Mouse (Mus musculus): ENCODE results near the gene Vps37b. TPM values are rescaled to one million over a fixed set of nuclear protein-coding genes. Genes with fewer than 3 reads are reported as not detected.

Vps37b gene
- polyA plus RNA-seq, 1 experiment from 2014 or later, result 30.7 TPM

DNA sequence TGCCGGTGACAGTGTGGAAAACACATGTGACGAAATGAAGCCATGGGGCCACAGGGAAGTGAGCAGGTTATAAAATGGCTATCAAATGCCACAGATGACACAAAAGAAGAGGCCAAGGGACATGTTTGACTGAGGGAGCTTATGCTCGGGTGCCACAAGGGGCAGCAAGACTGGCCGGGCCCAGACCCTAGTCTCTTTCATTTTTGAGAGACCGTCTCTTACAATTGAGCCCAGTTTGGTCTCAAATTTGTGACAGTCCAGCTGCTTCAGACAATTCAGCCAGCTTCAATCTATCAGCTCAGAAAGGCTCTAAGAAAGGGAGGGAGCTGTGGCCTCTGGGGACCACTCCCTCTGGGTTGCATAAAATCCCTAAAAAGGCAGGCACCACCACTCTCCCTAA is 5.5 kb downstream of the Vps37b start:
- WGBS, result 83% methylated on average over 5 of the region's 5 CpGs
- no peaks in the 10 kb centered on the region for H3K36me3 ChIP-seq (ENCODE audit: insufficient read depth, low read length)
- peak overlapping the region; percentile 23; the same call in 1 of the 2 replicates for H3K9ac ChIP-seq (ENCODE audit: low read depth, low read length)
- no peak for ATAC-seq (replicated peaks; ENCODE audit: low FRiP score, low read depth)
- H3K4me3 ChIP-seq (replicated peaks; ENCODE audit: low read depth, low read length), result no peak overlapping the region
- peak overlapping the region; percentile 62 for H3K27ac ChIP-seq
- no peak for TF ChIP-seq CTCF (IDR thresholded peaks at IDR 0.05; ENCODE audit: low read depth)
- H3K4me2 ChIP-seq (ENCODE audit: low read length), result no peak overlapping the region
- no peaks in the 10 kb centered on the region for H3K9me3 ChIP-seq (replicated peaks; ENCODE audit: low read length)
- H3K27me3 ChIP-seq (ENCODE audit: insufficient read depth, low read length), result no peaks in the 10 kb centered on the region
- peaks cover 42% of the 10 kb centered on the region for H3K4me1 ChIP-seq (replicated peaks; ENCODE audit: insufficient read depth, low read length)
- no peak for DNase-seq (ENCODE audit: low spot score)

DNA sequence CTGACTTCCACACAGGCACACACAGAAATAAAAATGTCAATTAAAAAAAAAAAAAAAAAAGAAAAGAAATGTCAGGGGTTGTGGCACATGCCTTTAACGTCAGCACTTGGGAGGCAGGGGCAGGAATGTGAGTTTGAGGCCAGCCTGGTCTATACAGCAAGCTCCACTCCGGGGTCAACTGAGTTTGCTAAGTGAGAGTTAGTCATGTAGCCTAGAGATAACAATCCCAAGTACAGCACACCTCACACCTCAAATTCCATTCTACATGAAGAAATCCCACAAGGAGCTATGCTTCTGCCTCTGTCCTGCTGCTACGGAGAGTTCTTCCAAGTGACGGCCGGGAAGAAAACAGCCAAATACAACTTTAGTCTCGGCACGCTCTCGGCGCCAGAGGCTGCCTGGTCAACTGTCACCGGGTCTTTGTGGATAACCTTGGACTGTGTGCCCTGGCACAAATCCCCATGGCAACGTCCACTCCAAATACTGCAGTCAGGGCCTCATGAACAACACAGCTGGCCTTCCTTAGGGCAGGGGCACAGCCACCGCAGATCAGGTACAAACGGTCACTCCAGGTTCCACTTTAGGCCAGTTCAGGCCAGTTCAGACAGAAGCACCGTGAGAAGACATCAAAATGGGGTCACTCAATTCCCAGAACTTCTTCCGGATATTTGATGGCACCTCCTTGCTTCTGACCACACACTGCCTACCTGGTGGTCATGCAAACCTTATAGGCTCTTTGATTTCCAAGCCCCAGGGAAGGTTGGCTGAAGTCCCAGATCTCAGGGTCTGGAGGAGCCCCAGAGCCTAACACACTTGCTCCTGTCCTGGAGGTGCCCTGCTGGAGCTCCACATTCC is 6.3 kb downstream of the Vps37b start:
- TF ChIP-seq CTCF (IDR thresholded peaks at IDR 0.05; ENCODE audit: low read depth), result no peak
- peak overlapping the region; percentile 23; the same call in 1 of the 2 replicates for H3K9ac ChIP-seq (ENCODE audit: low read depth, low read length)
- no peaks in the 10 kb centered on the region for H3K9me3 ChIP-seq (replicated peaks; ENCODE audit: low read length)
- DNase-seq (ENCODE audit: low spot score), result no peak
- H3K36me3 ChIP-seq (ENCODE audit: insufficient read depth, low read length), result no peaks in the 10 kb centered on the region
- H3K4me1 ChIP-seq (replicated peaks; ENCODE audit: insufficient read depth, low read length), result peaks cover 42% of the 10 kb centered on the region
- H3K4me2 ChIP-seq (ENCODE audit: low read length), result no peak overlapping the region
- no peaks in the 10 kb centered on the region for H3K27me3 ChIP-seq (ENCODE audit: insufficient read depth, low read length)
- peak; percentile 85 for ATAC-seq (replicated peaks; ENCODE audit: low FRiP score, low read depth)
- 61% methylated on average over 15 of the region's 15 CpGs for WGBS
- H3K4me3 ChIP-seq (replicated peaks; ENCODE audit: low read depth, low read length), result no peak overlapping the region
- peak overlapping the region; percentile 62 for H3K27ac ChIP-seq

DNA sequence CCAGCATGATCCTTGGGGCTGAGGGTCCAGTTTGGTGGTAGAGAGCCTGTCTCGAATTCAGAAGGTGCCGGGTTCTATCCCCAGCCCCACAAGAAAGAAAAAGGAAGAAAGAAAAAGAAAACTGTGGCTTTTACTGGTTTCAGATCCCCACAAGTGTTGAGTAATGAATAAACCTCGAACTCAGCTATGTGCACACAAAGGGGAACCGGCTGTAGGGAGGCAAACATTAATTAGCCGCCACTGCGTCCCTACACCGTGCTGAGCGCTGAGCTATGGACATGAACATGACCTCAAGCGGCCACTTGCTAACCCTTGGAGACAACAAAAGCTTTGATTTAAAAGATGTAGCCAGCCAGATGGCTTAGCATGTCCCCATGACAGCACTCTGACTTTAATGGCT is 6.9 kb downstream of the Vps37b start:
- no peaks in the 10 kb centered on the region for H3K36me3 ChIP-seq (ENCODE audit: insufficient read depth, low read length)
- peak overlapping the region; percentile 62 for H3K27ac ChIP-seq
- ATAC-seq (replicated peaks; ENCODE audit: low FRiP score, low read depth) (no peak), DNase-seq (ENCODE audit: low spot score) (no peak)
- TF ChIP-seq CTCF (IDR thresholded peaks at IDR 0.05; ENCODE audit: low read depth), result no peak
- H3K4me2 ChIP-seq (ENCODE audit: low read length), result no peak overlapping the region
- peaks cover 38% of the 10 kb centered on the region for H3K4me1 ChIP-seq (replicated peaks; ENCODE audit: insufficient read depth, low read length)
- no peak overlapping the region for H3K4me3 ChIP-seq (replicated peaks; ENCODE audit: low read depth, low read length)
- no peaks in the 10 kb centered on the region for H3K9me3 ChIP-seq (replicated peaks; ENCODE audit: low read length)
- WGBS, result 39% methylated on average over 9 of the region's 9 CpGs
- no peak overlapping the region for H3K9ac ChIP-seq (ENCODE audit: low read depth, low read length)
- H3K27me3 ChIP-seq (ENCODE audit: insufficient read depth, low read length), result no peaks in the 10 kb centered on the region

DNA sequence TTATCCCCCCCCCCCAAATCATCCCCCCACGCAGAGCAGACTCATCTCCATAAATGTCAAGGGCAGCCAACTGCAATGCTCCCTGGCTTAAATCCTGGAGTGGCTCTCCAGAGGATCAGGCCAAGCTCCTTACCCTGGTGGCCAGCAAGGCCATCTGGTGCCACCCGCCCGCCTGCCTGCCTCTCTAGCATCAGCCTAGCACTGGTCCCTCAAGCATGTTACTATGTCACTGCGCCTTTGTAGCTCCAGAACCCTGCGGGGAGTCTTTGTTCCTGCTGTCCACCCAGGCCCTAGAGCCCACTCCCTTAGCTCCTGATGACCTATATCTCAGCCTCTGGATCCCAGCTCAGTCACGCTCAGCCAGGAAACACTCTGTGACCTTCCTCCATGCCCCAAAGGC is 7.4 kb downstream of the Vps37b start:
- no peak overlapping the region for H3K9ac ChIP-seq (ENCODE audit: low read depth, low read length)
- H3K27me3 ChIP-seq (ENCODE audit: insufficient read depth, low read length), result no peaks in the 10 kb centered on the region
- H3K4me1 ChIP-seq (replicated peaks; ENCODE audit: insufficient read depth, low read length), result peaks cover 34% of the 10 kb centered on the region
- H3K9me3 ChIP-seq (replicated peaks; ENCODE audit: low read length), result no peaks in the 10 kb centered on the region
- 61% methylated on average over 6 of the region's 6 CpGs for WGBS
- ATAC-seq (replicated peaks; ENCODE audit: low FRiP score, low read depth), result no peak
- peak overlapping the region; percentile 62 for H3K27ac ChIP-seq
- no peak for TF ChIP-seq CTCF (IDR thresholded peaks at IDR 0.05; ENCODE audit: low read depth)
- DNase-seq (ENCODE audit: low spot score), result no peak
- no peak overlapping the region for H3K4me3 ChIP-seq (replicated peaks; ENCODE audit: low read depth, low read length)
- H3K4me2 ChIP-seq (ENCODE audit: low read length), result no peak overlapping the region
- no peaks in the 10 kb centered on the region for H3K36me3 ChIP-seq (ENCODE audit: insufficient read depth, low read length)

DNA sequence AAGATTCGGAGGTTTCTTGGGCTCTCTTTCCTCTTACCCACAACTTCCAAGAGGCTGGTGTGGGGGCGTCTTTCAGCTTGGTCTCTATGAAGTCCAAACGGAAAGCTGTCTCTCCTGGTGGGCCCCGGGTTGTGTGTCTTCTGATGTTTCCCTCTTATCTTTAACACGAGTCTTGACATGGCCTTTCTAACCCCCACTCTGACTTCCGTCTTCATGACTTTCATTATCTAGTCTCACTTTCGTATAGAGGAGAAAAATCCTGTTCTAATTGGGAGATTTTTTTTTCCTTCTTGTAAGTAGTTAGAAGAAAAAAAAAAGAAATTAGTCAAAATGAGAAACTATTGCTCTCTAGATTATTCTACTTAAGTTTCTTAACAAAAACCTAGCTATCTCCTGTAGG is 9.7 kb downstream of the Vps37b start:
- no peak overlapping the region for H3K4me3 ChIP-seq (replicated peaks; ENCODE audit: low read depth, low read length)
- 75% methylated on average over 7 of the region's 7 CpGs for WGBS
- H3K4me2 ChIP-seq (ENCODE audit: low read length), result no peak overlapping the region
- no peak for DNase-seq (ENCODE audit: low spot score)
- H3K9ac ChIP-seq (ENCODE audit: low read depth, low read length), result no peak overlapping the region
- H3K4me1 ChIP-seq (replicated peaks; ENCODE audit: insufficient read depth, low read length), result peaks cover 32% of the 10 kb centered on the region; the same call in 1 of the 2 replicates
- TF ChIP-seq CTCF (IDR thresholded peaks at IDR 0.05; ENCODE audit: low read depth), result no peak
- H3K36me3 ChIP-seq (ENCODE audit: insufficient read depth, low read length), result no peaks in the 10 kb centered on the region
- H3K27ac ChIP-seq, result no peak overlapping the region
- ATAC-seq (replicated peaks; ENCODE audit: low FRiP score, low read depth), result no peak
- no peaks in the 10 kb centered on the region for H3K27me3 ChIP-seq (ENCODE audit: insufficient read depth, low read length)
- no peaks in the 10 kb centered on the region for H3K9me3 ChIP-seq (replicated peaks; ENCODE audit: low read length)

DNA sequence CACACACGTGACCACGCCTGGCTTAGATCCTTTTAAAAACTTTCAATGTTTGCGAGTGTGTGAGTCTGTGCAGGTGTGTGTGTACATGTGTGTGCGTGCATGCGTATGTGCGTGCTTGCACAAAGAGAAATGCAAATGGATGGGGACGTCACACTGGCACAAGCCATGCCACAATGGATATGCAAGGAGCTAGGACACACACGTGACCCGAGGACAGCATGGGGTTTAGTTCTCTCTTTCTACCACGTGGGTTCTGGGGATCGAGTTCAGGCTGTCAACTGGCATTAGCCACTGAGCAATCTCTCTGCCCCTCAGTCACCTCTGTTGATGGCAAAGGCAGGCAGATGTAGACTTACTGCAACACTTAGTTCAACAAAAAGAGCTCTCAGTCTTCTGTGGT is 10.4 kb downstream of the Vps37b start:
- WGBS, result 88% methylated on average over 11 of the region's 11 CpGs
- Histone ChIP-seq H3K36me3 (ENCODE audit: insufficient read depth, low read length) (no peaks in the 10 kb centered on the region), H3K27ac (no peak overlapping the region), H3K4me3 (replicated peaks; ENCODE audit: low read depth, low read length) (no peak overlapping the region), H3K9me3 (replicated peaks; ENCODE audit: low read length) (no peaks in the 10 kb centered on the region), H3K4me2 (ENCODE audit: low read length) (no peak overlapping the region), H3K27me3 (ENCODE audit: insufficient read depth, low read length) (no peaks in the 10 kb centered on the region), H3K9ac (ENCODE audit: low read depth, low read length) (no peak overlapping the region), H3K4me1 (replicated peaks; ENCODE audit: insufficient read depth, low read length) (peaks cover 32% of the 10 kb centered on the region; the same call in 1 of the 2 replicates)
- DNase-seq (ENCODE audit: low spot score) (no peak), ATAC-seq (replicated peaks; ENCODE audit: low FRiP score, low read depth) (no peak)
- no peak for TF ChIP-seq CTCF (IDR thresholded peaks at IDR 0.05; ENCODE audit: low read depth)

All from kidney, postnatal 0 days (tissue).